Mouse (Mus musculus) midbrain, postnatal 0 days (tissue): ENCODE results near the gene Slc7a8. TPM values are rescaled to one million over a fixed set of nuclear protein-coding genes. Genes with fewer than 3 reads are reported as not detected.

ENCODE experiments used
- ATAC-seq: fragments of 200-750 bp; cut with Nextera tagmentation; 2 replicates; pipeline ENCODE4 v1.8.0; 2017; ENCODE audit warnings: moderate number of reproducible peaks, mild to moderate bottlenecking, moderate TSS enrichment, moderate library complexity; ENCODE audit not compliant: low FRiP score
- DNase-seq: peaks from one replicate; pipeline ENCODE4 v3.0.0-alpha.2; 2015; ENCODE audit warnings: low spot score
- H3K27ac ChIP-seq: fragments of 300-500 bp; sonication (generic); 2 replicates; pipeline ENCODE4 v1.5.1; 2014; ENCODE audit warnings: low read depth, mild to moderate bottlenecking, low read length, mixed read lengths
- H3K27me3 ChIP-seq: fragments of 300-500 bp; sonication (generic); 2 replicates; pipeline ENCODE4 v1.6.1; 2014; ENCODE audit warnings: low read length, control low read depth, mixed read lengths; ENCODE audit not compliant: insufficient read depth
- H3K36me3 ChIP-seq: fragments of 300-500 bp; sonication (generic); 2 replicates; pipeline ENCODE4 v1.6.1; 2014; ENCODE audit warnings: low read length, control low read depth, mixed read lengths; ENCODE audit not compliant: insufficient read depth
- H3K4me1 ChIP-seq: fragments of 300-500 bp; sonication (generic); 2 replicates; pipeline ENCODE4 v1.6.1; 2014; ENCODE audit warnings: mild to moderate bottlenecking, control low read depth, antibody characterized with exemption, low read length, mixed read lengths; ENCODE audit not compliant: insufficient read depth
- H3K4me2 ChIP-seq: fragments of 300-500 bp; sonication (generic); 2 replicates; pipeline ENCODE4 v1.6.1; 2014; ENCODE audit warnings: low read depth, mild to moderate bottlenecking, low read length, mixed read lengths; ENCODE audit not compliant: poor library complexity, severe bottlenecking
- H3K4me3 ChIP-seq: fragments of 300-500 bp; sonication (generic); 2 replicates; pipeline ENCODE4 v1.5.1; 2014; ENCODE audit warnings: low read depth, mild to moderate bottlenecking, low read length, moderate library complexity
- H3K9ac ChIP-seq: fragments of 300-500 bp; sonication (generic); replicated peaks from 2 replicates; pipeline ENCODE4 v1.6.1; 2014; ENCODE audit warnings: mild to moderate bottlenecking, low read length, moderate library complexity, mixed read lengths; ENCODE audit not compliant: poor library complexity, severe bottlenecking
- H3K9me3 ChIP-seq: fragments of 300-500 bp; sonication (generic); 2 replicates; pipeline ENCODE4 v1.6.1; 2016; ENCODE audit warnings: low read length, control low read depth
- CTCF ChIP-seq: IDR thresholded peaks from 2 replicates; pipeline ENCODE4 v1.5.1; 2016; ENCODE audit warnings: antibody characterized with exemption, mild to moderate bottlenecking
- WGBS: fragments of 180-500 bp; shearing (Covaris S2); extraction: QIAGEN DNeasy Blood & Tissue Kit; methylation state at CpG from one replicate; pipeline ENCODE4 v1.1.7; 2014; 5-methylcytosine and 5-hydroxymethylcytosine counted together
- polyA plus RNA-seq: library from polyadenylated mRNA; unstranded; fragments of >200 nt; fragmentation: Nextera tagmentation; extraction: Ambion mirVana; gene quantifications from 2 replicates; pipeline ENCODE4 v1.2.1, GENCODE M21; 2015
- total RNA-seq: library from RNA; depleted of rRNA; stranded (reverse); fragments of >200 nt; gene quantifications from 2 replicates; pipeline ENCODE4 v1.2.3, GENCODE M21; 2014

Gene Slc7a8
- total and polyA plus RNA-seq, 2 experiments from 2014 or later: 9.7 to 11.3 TPM

DNA sequence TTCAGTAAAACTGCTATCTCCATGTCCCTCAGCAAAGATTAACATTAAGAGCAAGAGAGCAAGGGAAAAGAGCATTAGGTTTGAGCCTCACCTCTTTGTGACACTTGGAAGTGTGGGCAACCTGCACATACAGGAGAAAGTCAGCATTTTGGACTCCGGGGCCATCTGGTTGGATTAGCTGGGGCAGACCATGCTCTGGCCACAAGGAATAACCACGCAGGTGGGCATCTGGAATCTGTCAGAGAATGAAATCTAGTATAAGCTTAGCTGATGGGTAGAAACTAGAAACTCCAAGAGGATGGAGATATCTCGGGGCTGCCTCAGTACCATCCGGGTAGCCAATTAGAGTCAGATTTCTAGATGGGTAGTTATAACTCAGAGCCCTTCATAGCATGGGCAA lies 85.0 kb downstream of the Slc7a8 start:
- DNase-seq: no peak
- Histone ChIP-seq H3K4me1 (no peaks in the 10 kb centered on the region), H3K9me3 (no peaks in the 10 kb centered on the region), H3K4me2 (no peak overlapping the region), H3K36me3 (peaks cover 6% of the 10 kb centered on the region; the same call in 1 of the 2 replicates), H3K27ac (no peak overlapping the region), H3K4me3 (no peak overlapping the region), H3K9ac (no peak overlapping the region), H3K27me3 (no peaks in the 10 kb centered on the region)
- 91% methylated on average over 4 of the region's 4 CpGs for whole genome bisulfite sequencing
- no peak for TF ChIP-seq CTCF
- no peak for ATAC-seq

GRCm38 (mm10) chr14:54695042-54695441 lies 86.7 kb downstream of the Slc7a8 start:
- WGBS: 88% methylated on average over 6 of the region's 6 CpGs
- TF ChIP-seq CTCF: no peak
- H3K4me1 ChIP-seq: no peaks in the 10 kb centered on the region
- H3K9ac ChIP-seq: no peak overlapping the region
- H3K27ac ChIP-seq: no peak overlapping the region
- no peak overlapping the region for H3K4me2 ChIP-seq
- no peaks in the 10 kb centered on the region for H3K27me3 ChIP-seq
- DNase-seq (no peak), ATAC-seq (no peak)
- no peak overlapping the region for H3K4me3 ChIP-seq
- no peaks in the 10 kb centered on the region for H3K9me3 ChIP-seq
- H3K36me3 ChIP-seq: peaks cover 13% of the 10 kb centered on the region

DNA sequence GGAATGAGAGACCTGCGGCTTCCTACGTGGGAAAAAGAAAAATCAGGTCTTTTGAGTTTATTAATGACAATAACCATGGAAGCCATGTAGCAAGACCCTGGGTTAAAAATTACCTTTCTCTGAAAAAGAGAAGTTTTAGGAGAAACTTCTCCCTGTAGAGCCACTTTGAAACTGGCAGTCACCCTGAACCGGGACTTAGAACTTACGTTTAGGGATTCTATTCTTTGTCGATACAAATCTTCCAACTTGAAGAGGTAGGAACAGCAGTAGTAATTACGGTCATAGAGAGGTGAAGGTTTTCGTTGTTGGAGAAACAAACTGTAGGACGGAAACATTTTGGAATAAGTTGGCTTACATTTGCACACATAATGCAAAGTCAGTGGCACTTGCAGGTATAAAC lies 94.5 kb downstream of the Slc7a8 start:
- H3K36me3 ChIP-seq: peaks cover 24% of the 10 kb centered on the region
- H3K9me3 ChIP-seq: no peaks in the 10 kb centered on the region
- 7% methylated on average over 8 of the region's 8 CpGs for WGBS
- peak overlapping the region; percentile 57 for H3K4me2 ChIP-seq
- H3K4me1 ChIP-seq: peaks cover 6% of the 10 kb centered on the region; the same call in 1 of the 2 replicates
- no peak for TF ChIP-seq CTCF
- no peak for ATAC-seq
- H3K27ac ChIP-seq: no peak overlapping the region
- peak overlapping the region; percentile 54 for H3K9ac ChIP-seq
- peak overlapping the region; percentile 67 for H3K4me3 ChIP-seq
- no peaks in the 10 kb centered on the region for H3K27me3 ChIP-seq
- DNase-seq: no peak

- peak within 1 kb of the TSS; percentile 67 for H3K4me3 ChIP-seq
- H3K4me2 ChIP-seq: peak within 1 kb of the TSS; percentile 65
- no peaks in the 10 kb centered on the region for H3K9me3 ChIP-seq
- peak within 1 kb of the TSS; percentile 93 for H3K9ac ChIP-seq
- H3K4me1 ChIP-seq: peaks cover 6% of the 10 kb centered on the region; the same call in 1 of the 2 replicates
- no peak for TF ChIP-seq CTCF
- WGBS: under 1% methylated on average over 44 of the region's 44 CpGs
- H3K27ac ChIP-seq: peak within 1 kb of the TSS; percentile 96
- H3K27me3 ChIP-seq: no peaks in the 10 kb centered on the region
- ATAC-seq: peak; percentile 98
- DNase-seq: peak; percentile 100
- H3K36me3 ChIP-seq: peaks cover 24% of the 10 kb centered on the region
Observed at GRCm38 (mm10) chr14:54686522-54687143, 95.1 kb downstream of the Slc7a8 start, which contains the start of gene Acin1. Gene Acin1 (minus strand): TSS chr14:54686931.

GRCm38 (mm10) chr14:54686063-54686521 lies 95.7 kb downstream of the Slc7a8 start, which contains the start of gene 1700123O20Rik:
Gene 1700123O20Rik (plus strand): TSS chr14:54686216.
- Histone ChIP-seq H3K4me3 (peak within 1 kb of the TSS; percentile 67), H3K27me3 (no peaks in the 10 kb centered on the region), H3K9me3 (no peaks in the 10 kb centered on the region), H3K9ac (peak within 1 kb of the TSS; percentile 93), H3K27ac (peak within 1 kb of the TSS; percentile 96), H3K4me1 (peaks cover 6% of the 10 kb centered on the region; the same call in 1 of the 2 replicates), H3K4me2 (peak within 1 kb of the TSS; percentile 65), H3K36me3 (peaks cover 24% of the 10 kb centered on the region)
- DNase-seq (peak; percentile 91), ATAC-seq (peak; percentile 78)
- peak; percentile 70 for TF ChIP-seq CTCF
- WGBS: under 1% methylated on average over 41 of the region's 41 CpGs

GRCm38 (mm10) chr14:54685471-54685870 lies 96.3 kb downstream of the Slc7a8 start:
- DNase-seq (no peak), ATAC-seq (no peak)
- peaks cover 6% of the 10 kb centered on the region; the same call in 1 of the 2 replicates for H3K4me1 ChIP-seq
- peaks cover 21% of the 10 kb centered on the region for H3K36me3 ChIP-seq
- peak overlapping the region; percentile 65 for H3K4me2 ChIP-seq
- peak overlapping the region; percentile 96; the same call in 1 of the 2 replicates for H3K27ac ChIP-seq
- H3K4me3 ChIP-seq: peak overlapping the region; percentile 67
- 9% methylated on average over 8 of the region's 8 CpGs for WGBS
- peak overlapping the region; percentile 93 for H3K9ac ChIP-seq
- TF ChIP-seq CTCF: no peak
- no peaks in the 10 kb centered on the region for H3K27me3 ChIP-seq
- H3K9me3 ChIP-seq: no peaks in the 10 kb centered on the region
